Mouse (Mus musculus) stomach, embryonic 15.5 days (tissue): Measurements from ENCODE around the gene Eif4ebp2. TPM values are rescaled to one million over a fixed set of nuclear protein-coding genes. Genes with fewer than 3 reads are reported as not detected.

Experiments used
- ATAC-seq: fragments of 200-750 bp; cut with Nextera tagmentation; 2 replicates; pipeline ENCODE4 v1.8.0; 2017; ENCODE audit warnings: low read depth, moderate number of reproducible peaks, moderate TSS enrichment; ENCODE audit not compliant: insufficient read depth, low FRiP score
- H3K27ac ChIP-seq: fragments of 300-500 bp; sonication (generic); 2 replicates; pipeline ENCODE4 v1.5.1; 2015; ENCODE audit warnings: mild to moderate bottlenecking, inconsistent platforms
- H3K27me3 ChIP-seq: fragments of 300-500 bp; sonication (generic); replicated peaks from 2 replicates; pipeline ENCODE4 v1.6.1; 2015; ENCODE audit warnings: inconsistent platforms
- H3K36me3 ChIP-seq: fragments of 300-500 bp; sonication (generic); 2 replicates; pipeline ENCODE4 v1.6.1; 2015; ENCODE audit warnings: inconsistent platforms
- H3K4me1 ChIP-seq: fragments of 300-500 bp; sonication (generic); 2 replicates; pipeline ENCODE4 v1.6.1; 2015; ENCODE audit warnings: inconsistent platforms
- H3K4me2 ChIP-seq: fragments of 300-500 bp; sonication (generic); 2 replicates; pipeline ENCODE4 v1.6.1; 2015; ENCODE audit warnings: mild to moderate bottlenecking, inconsistent platforms
- H3K4me3 ChIP-seq: fragments of 300-500 bp; sonication (generic); replicated peaks from 2 replicates; pipeline ENCODE4 v1.5.1; 2015; ENCODE audit warnings: inconsistent platforms
- H3K9ac ChIP-seq: fragments of 300-500 bp; sonication (generic); 2 replicates; pipeline ENCODE4 v1.6.1; 2015; ENCODE audit warnings: inconsistent platforms
- H3K9me3 ChIP-seq: fragments of 300-500 bp; sonication (generic); 2 replicates; pipeline ENCODE4 v1.6.1; 2016; ENCODE audit warnings: inconsistent platforms
- WGBS: fragments of 180-500 bp; shearing (Covaris S2); methylation state at CpG from one replicate; pipeline ENCODE4 v1.1.7; 2015; 5-methylcytosine and 5-hydroxymethylcytosine counted together
- polyA plus RNA-seq: library from polyadenylated mRNA; unstranded; fragments of >200 nt; fragmentation: Nextera tagmentation; extraction: Ambion mirVana; gene quantifications from 2 replicates; pipeline ENCODE4 v1.2.1, GENCODE M21; 2015

Gene Eif4ebp2
- polyA plus RNA-seq, 1 experiment from 2014 or later: 77.5 TPM

DNA sequence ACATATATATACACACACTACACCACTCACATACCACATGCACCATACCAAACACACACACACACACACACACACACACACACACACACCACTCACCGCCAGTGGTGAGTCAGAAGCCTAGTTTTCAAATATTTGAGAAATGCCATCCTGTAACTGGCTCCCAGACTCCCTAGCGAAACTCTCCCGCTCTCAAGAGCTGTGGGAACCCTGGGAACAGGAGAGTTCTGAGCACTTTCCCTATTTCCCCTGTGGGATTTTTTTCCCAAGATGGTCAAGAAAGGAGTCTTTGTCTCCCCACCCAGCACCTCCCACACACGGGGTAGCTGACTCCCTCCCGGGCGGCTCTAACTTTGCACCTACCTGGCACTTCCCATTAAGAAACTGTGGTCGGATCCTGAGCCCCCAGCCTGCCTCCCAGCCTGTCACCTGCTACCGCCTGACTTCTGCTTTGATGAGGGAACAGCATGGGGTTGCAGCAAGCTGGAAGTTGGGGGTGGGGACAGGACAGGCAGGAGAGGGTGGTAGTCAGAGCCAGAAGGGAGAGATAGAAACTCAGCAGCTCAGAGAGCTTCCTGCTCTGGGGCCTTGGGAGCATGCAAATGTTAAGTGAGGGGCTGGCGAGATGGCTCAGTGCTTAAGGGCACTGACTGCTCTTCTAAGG is 57.9 kb downstream of the Eif4ebp2 start:
- 14% methylated on average over 9 of the region's 9 CpGs for WGBS

DNA sequence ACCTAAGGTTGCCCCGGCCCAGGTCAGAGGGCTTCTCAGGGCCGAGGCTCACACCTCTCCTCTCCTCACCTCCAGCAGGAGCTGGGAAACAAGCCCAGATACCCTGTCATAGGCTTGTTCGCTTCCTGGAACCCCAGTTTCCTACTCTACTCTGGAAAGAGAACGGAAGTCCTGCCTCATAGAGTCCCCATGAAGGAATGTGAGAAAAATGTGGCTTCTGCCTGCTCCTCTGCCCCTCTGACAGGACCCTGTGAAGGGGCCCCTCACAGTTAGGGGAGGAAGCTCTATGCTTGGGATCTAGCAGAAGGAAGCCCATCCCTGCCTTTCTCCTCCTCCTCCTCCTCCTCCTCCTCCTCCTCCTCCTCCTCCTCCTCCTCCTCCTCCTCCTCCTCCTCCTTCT is 59.9 kb downstream of the Eif4ebp2 start:
- Histone ChIP-seq H3K27ac (peak overlapping the region; percentile 8; the same call in 1 of the 2 replicates), H3K4me3 (no peak overlapping the region), H3K27me3 (no peaks in the 10 kb centered on the region), H3K9me3 (no peaks in the 10 kb centered on the region), H3K4me2 (no peak overlapping the region), H3K9ac (no peak overlapping the region), H3K36me3 (no peaks in the 10 kb centered on the region), H3K4me1 (peaks cover 12% of the 10 kb centered on the region)
- WGBS: 39% methylated on average over 4 of the region's 4 CpGs
- no peak for ATAC-seq

More for the DNA sequence above, 57.9 kb downstream of the Eif4ebp2 start:
- Histone ChIP-seq H3K9ac (no peak overlapping the region), H3K36me3 (no peaks in the 10 kb centered on the region), H3K27me3 (no peaks in the 10 kb centered on the region), H3K4me3 (no peak overlapping the region), H3K27ac (0 out of 2 replicates have a peak overlapping the region, but pooled peaks have one; percentile 16), H3K4me2 (peak overlapping the region; percentile 19; the same call in 1 of the 2 replicates), H3K9me3 (no peaks in the 10 kb centered on the region), H3K4me1 (peaks cover 12% of the 10 kb centered on the region)
- peak; percentile 41; the same call in 1 of the 2 replicates for ATAC-seq

DNA sequence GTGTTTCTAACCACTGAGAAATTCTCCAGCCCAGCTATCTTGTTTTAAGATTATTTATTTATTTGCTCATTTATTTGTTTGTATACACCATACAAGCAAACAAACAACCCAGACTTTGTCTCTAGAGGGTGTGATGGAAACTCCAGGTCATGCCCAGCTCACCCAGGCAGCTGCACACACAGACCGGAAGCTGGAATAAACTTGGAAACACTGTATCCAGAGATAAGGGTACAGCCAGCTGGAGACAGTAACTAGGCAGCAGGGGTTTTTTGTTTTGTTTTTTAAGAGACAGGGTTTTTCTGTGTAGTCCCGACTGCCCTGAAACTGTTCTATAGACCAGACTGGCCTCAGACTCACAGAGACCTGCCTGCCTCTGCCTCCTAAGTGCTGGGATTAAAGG is 62.3 kb downstream of the Eif4ebp2 start:
- ATAC-seq: no peak
- Histone ChIP-seq H3K27me3 (no peaks in the 10 kb centered on the region), H3K9ac (no peak overlapping the region), H3K4me2 (no peak overlapping the region), H3K36me3 (no peaks in the 10 kb centered on the region), H3K4me3 (no peak overlapping the region), H3K9me3 (no peaks in the 10 kb centered on the region), H3K4me1 (peaks cover 12% of the 10 kb centered on the region), H3K27ac (no peak overlapping the region)
- WGBS: 54% methylated on average over 2 of the region's 2 CpGs

DNA sequence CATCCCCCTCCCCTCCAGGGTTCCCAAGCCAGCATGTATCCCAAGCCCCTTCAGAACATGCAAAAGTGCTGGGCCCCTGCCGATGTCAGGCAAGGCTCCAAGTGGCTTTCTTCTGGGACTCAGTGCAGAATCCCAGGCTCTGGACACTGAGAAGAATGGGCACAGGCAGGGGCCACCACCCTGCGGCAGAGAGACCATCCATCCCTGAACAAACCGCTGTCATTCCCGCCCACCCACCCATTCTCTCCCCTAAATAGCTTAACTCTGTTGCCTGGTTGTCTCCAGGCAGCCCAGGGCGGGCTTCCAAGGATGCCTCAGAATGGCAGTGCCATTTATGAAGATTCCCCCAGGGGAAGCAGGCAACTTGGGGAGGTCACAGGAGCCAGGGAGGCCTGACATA is 63.4 kb downstream of the Eif4ebp2 start:
- no peak overlapping the region for H3K4me2 ChIP-seq
- H3K9me3 ChIP-seq: no peaks in the 10 kb centered on the region
- ATAC-seq: no peak
- H3K9ac ChIP-seq: no peak overlapping the region
- no peak overlapping the region for H3K27ac ChIP-seq
- peaks cover 9% of the 10 kb centered on the region for H3K4me1 ChIP-seq
- H3K27me3 ChIP-seq: no peaks in the 10 kb centered on the region
- H3K36me3 ChIP-seq: no peaks in the 10 kb centered on the region
- H3K4me3 ChIP-seq: no peak overlapping the region
- WGBS: 61% methylated on average over 5 of the region's 5 CpGs

DNA sequence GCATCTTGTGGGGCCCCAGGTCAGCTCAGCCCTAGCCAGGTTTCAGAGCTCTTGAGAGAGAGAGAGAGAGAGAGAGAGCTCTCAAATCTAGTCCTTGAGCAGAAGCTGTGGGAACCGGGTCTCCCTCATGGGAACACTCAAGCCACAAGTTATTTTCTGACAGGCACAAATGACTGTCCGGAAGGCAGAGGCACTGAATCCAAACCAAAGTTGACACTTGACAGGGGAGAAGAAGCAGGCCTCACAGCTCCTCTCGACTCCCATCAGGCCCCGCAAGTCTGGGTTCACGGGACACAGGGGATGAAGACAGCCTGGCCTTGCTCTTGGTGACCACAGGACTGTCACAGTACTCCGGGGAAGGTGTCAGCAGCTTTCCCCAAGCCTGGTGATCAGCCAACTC is 66.2 kb downstream of the Eif4ebp2 start:
- ATAC-seq: no peak
- Histone ChIP-seq H3K27me3 (no peaks in the 10 kb centered on the region), H3K27ac (no peak overlapping the region), H3K9ac (no peak overlapping the region), H3K9me3 (no peaks in the 10 kb centered on the region), H3K4me2 (no peak overlapping the region), H3K4me3 (no peak overlapping the region), H3K36me3 (no peaks in the 10 kb centered on the region), H3K4me1 (peaks cover 22% of the 10 kb centered on the region)
- 40% methylated on average over 6 of the region's 6 CpGs for WGBS

DNA sequence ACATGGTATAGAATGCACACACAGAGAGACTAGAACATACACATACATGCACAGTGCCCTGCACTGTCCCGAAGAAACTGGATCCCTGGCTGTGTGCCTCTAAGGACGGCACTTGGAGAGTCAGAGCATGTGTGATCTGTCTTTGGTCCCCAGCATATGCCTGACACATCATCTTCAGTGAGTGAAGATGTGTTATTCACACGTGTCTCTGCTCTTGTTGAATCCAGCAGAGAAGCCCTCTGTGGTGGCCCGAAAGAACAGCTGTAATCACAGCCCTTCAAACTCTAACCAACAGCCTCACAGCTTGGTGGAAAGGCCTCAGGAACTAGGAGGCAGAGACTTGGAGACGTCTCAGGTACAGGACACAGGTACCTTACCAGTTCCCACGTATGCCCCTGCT is 67.3 kb downstream of the Eif4ebp2 start:
- Histone ChIP-seq H3K9me3 (no peaks in the 10 kb centered on the region), H3K4me1 (peaks cover 32% of the 10 kb centered on the region), H3K9ac (no peak overlapping the region), H3K4me3 (no peak overlapping the region), H3K36me3 (no peaks in the 10 kb centered on the region), H3K27me3 (no peaks in the 10 kb centered on the region), H3K27ac (no peak overlapping the region), H3K4me2 (no peak overlapping the region)
- WGBS: 69% methylated on average over 6 of the region's 6 CpGs
- ATAC-seq: no peak

DNA sequence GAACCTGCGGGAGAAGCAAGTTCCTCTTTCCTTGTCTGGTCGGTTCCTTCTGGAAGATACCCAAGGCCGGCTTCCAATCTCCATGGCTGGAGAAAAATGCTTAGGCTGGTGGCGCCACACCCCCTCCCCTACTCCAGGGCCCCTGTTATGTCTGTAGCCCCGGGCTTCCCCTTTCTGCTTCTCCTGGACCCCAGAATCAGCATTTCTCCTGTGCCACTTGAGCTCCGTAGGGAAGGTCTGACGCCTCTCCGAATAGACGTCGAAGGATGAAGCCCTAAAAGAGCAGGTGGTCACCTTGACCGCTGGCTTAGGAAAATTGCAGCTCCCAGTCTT is 68.8 kb downstream of the Eif4ebp2 start:
- ATAC-seq: no peak
- 6% methylated on average over 11 of the region's 11 CpGs for WGBS
- peaks cover 38% of the 10 kb centered on the region for H3K4me1 ChIP-seq
- H3K9ac ChIP-seq: peak overlapping the region; percentile 76; the same call in 1 of the 2 replicates
- no peaks in the 10 kb centered on the region for H3K27me3 ChIP-seq
- H3K36me3 ChIP-seq: no peaks in the 10 kb centered on the region
- peak overlapping the region; percentile 59 for H3K27ac ChIP-seq
- no peaks in the 10 kb centered on the region for H3K9me3 ChIP-seq
- H3K4me2 ChIP-seq: peak overlapping the region; percentile 96
- H3K4me3 ChIP-seq: peak overlapping the region; percentile 64

DNA sequence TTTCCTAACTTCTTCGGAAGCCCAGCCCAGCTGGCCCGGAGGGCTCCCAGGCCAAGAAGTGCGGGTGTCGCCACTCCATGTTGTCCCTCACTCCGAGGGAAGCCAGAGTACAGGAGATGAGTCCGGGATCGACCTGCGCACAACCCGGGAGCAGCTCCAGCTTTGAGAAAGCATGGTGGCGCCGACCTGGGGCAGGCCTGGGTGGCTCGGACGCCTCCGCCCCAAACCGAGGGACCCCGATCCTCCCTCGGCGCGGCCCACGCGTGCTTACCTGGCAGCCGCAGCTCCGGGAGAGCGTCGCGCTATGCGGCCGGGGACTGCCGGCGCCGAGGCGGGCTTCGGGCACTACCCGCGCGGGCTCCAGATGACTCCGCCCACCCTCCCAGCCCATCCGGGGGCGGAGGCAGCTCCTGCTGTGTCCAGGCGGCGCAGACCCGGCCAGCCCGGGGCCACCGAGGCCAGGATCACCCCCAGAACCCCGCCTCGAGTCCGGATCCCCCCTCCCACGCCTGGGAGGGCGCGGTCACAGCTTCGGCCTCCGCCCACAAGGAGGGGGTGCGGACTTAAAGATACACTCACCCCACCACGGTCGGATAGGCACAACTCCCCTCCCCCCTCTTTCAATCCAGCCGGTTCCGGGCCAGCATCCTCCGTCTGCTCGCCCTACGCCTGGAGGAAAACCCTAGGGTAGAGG is 69.3 kb downstream of the Eif4ebp2 start, which contains the start of gene Pald1:
TSS of gene Pald1 (minus strand) at position 510 of the 694 bp plus-strand sequence.
- Histone ChIP-seq H3K9ac (peak within 1 kb of the TSS; percentile 76), H3K4me2 (peak within 1 kb of the TSS; percentile 96), H3K27me3 (no peaks in the 10 kb centered on the region), H3K4me1 (peaks cover 38% of the 10 kb centered on the region), H3K27ac (peak within 1 kb of the TSS; percentile 59), H3K4me3 (peak within 1 kb of the TSS; percentile 64), H3K36me3 (no peaks in the 10 kb centered on the region), H3K9me3 (no peaks in the 10 kb centered on the region)
- 1% methylated on average over 51 of the region's 60 CpGs for WGBS
- peak; percentile 80 for ATAC-seq

DNA sequence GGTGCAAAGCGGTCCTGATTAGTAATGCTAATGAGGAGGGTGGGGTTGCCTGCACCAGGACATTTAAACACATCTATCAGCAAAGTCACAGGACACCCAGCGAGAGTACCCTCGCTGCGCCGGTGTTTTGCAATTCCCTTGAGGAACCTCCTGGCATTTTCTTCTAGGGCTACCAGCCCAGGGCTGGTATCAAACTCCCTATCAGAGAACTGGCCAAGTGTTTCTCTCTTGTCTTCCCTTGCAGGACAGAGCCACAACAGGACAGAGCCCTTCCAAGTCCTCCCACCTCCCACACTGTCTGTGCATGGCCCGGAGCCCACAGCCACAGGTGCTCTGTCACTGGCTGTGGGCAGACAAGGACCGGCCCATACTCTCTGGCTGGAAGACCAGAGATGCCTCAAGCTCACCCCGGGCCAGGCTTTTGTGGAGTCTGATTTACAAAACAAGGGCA is 70.2 kb downstream of the Eif4ebp2 start:
- H3K4me1 ChIP-seq: peaks cover 38% of the 10 kb centered on the region

DNA sequence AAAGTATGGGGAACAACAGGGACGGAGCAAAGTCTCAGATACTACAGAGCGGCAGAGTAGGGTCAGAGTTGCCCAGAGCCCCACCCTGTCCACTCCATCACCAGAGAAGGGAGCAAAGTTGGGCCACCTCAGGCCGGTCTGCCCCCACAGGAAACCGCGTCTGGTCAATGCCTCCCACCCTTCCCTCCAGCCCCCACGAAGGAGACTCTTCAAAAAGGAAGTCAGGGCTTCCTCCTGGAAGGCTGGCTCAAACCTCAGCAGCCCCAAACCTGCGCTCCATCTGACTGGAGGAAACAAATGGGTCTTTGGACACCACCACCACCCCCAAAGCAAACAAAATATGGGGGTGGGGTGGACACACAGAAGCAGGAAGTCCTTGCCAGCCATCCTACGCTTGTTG is 70.6 kb downstream of the Eif4ebp2 start:
- Histone ChIP-seq H3K4me3 (peak overlapping the region; percentile 64), H3K9ac (no peak overlapping the region), H3K9me3 (no peaks in the 10 kb centered on the region), H3K4me2 (peak overlapping the region; percentile 96), H3K36me3 (no peaks in the 10 kb centered on the region), H3K4me1 (peaks cover 38% of the 10 kb centered on the region), H3K27ac (no peak overlapping the region), H3K27me3 (no peaks in the 10 kb centered on the region)
- WGBS: 18% methylated on average over 8 of the region's 8 CpGs
- no peak for ATAC-seq

More for the DNA sequence above, 70.2 kb downstream of the Eif4ebp2 start:
- WGBS: 6% methylated on average over 8 of the region's 8 CpGs
- Histone ChIP-seq H3K4me2 (peak overlapping the region; percentile 96), H3K4me3 (peak overlapping the region; percentile 64), H3K9ac (0 out of 2 replicates have a peak overlapping the region, but pooled peaks have one; percentile 76), H3K9me3 (no peaks in the 10 kb centered on the region), H3K36me3 (no peaks in the 10 kb centered on the region), H3K27ac (peak overlapping the region; percentile 21; the same call in 1 of the 2 replicates), H3K27me3 (no peaks in the 10 kb centered on the region)
- no peak for ATAC-seq

DNA sequence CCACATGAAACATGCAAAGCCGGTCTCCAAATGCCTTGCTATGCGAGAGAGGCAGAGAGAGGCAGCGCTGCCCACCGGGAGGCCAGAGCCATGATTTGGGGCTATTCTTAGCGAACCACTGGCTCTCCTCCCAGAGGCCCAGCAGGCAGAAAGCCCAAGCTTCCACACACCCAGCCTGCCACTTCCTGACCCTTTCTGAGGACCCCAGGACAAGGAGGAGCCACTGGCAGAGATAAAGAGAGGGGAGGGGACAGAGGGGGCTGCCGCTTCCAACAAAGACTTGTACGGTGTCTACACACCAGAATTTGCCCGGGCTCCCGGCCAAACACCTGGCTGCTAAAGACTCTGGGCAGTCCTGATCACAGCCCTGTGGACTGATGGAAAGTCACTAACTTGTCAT is 72.3 kb downstream of the Eif4ebp2 start:
- no peak for ATAC-seq
- no peaks in the 10 kb centered on the region for H3K9me3 ChIP-seq
- no peak overlapping the region for H3K9ac ChIP-seq
- peak overlapping the region; percentile 35; the same call in 1 of the 2 replicates for H3K27ac ChIP-seq
- H3K4me1 ChIP-seq: peaks cover 42% of the 10 kb centered on the region
- peak overlapping the region; percentile 96 for H3K4me2 ChIP-seq
- H3K4me3 ChIP-seq: no peak overlapping the region; the same call in 1 of the 2 replicates
- H3K27me3 ChIP-seq: no peaks in the 10 kb centered on the region
- WGBS: 21% methylated on average over 9 of the region's 9 CpGs
- H3K36me3 ChIP-seq: no peaks in the 10 kb centered on the region
